Mouse (Mus musculus) mouse embryonic stem cell (cell line): ENCODE measurements around the gene Tlr5.

ENCODE experiments used
- in situ Hi-C, 2 experiments: fragments of 300-500 bp; cut with MboI; formaldehyde crosslinking; loops; 1 replicate in 1 of 2; 3 replicates in 1 of 2; pipeline ENCODE4 v1.14.3; 2019 to 2020; ENCODE audit warnings: low sequenced_read_pairs in 2 of 2, low pct_unique_long_range_greater_than_20kb in 1 of 2, mixed read lengths in 1 of 2; ENCODE audit not compliant: unreplicated experiment in 1 of 2

Gene Tlr5

DNA sequence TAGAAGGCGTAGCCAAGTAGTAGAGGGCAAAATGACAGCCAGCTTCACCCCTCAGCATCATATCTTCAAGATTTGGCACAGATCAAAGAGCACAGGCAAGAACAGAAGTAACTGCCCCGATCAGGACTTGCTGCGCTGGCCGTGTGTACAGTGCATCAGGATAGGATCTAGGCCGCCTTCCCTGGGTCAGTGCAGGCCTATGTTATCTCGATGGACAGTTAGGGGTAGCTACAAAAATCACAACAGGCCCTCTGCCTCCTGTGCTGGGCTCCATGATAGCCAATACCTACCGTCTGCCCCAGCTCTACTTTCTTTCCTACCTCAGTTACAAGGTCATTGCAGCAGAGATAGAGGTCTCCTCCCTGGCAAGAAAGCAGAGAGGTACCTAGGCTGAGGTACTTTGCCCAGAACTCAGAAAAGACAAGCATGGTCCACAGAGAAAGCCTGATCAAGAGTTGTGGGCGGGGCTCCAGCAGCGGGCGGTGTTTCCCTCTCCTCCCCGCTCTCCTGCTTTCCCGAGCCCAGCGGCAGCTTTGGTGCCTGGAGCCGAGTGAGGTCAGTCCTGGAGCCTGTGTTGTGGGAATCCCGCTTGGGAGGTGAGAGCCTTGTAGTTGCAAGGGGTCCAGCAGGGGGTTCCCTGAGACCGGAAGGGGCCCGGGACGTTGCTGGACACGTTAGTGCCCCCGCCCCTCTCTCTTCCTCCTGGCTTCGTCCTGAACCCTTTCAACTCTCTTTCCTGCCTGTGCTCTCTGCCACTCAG lies at the start of gene Tlr5:
Gene Tlr5, plus strand, starts transcription at position 502 of the 760 bp plus-strand sequence.
- in situ Hi-C loops: no loop called here

- in situ Hi-C loops: no loop called here
Measured at GRCm38 (mm10) chr1:182905669-182906068, 48.9 kb upstream of the Tlr5 start.

DNA sequence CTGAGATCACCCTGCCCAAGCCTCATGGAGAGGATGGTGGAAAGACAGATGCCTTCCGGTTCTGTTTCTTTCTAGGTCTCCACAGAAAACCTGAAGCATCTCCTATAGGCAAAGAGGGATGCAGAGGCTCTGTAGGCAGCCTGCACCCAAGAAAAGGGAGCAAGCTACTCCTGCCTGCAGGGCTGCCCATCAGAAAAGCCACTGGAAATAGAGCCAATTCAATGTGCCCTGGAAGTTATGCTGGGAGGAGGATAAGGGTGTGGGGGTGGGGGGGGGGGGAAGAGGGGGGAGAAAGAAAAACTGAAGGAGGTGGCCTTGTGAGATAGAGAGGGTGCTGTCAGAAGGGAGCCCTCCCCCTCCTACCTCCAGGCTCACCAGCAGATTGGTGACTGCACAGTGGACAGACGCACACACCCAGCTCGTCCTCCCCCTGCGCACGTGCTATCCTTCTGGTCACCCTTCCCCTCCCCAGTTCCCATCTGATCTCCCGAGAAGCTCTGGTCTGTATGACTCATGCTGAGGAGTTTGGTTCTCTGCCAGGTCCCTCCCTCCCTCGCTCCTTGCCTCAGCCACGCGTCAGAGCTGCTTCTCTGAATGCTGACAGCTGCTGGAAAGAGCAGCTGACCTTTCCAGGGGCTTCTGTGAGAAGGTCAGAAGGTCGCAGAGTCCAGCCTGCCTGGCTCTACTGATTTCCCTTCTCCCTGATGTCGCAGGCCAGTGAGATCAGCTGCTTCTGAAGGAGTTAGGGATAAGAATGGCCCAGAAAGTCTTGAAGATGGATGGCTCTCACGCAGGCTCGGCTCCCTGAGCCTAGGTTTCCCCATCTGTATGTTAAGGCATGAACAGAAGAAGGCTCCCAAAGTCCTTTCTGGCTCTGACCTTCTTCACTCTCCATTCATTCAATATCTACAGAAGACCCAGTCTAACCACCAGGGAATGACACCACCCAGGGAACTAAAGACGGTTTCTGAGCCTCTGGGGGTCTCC lies 46.2 kb upstream of the Tlr5 start:
- in situ Hi-C loops: no loop called here

- in situ Hi-C loops: no loop called here
Measured at GRCm38 (mm10) chr1:182909066-182909465, 45.5 kb upstream of the Tlr5 start.

GRCm38 (mm10) chr1:182909596-182909995 lies 45.0 kb upstream of the Tlr5 start:
- in situ Hi-C loops: no loop called here

DNA sequence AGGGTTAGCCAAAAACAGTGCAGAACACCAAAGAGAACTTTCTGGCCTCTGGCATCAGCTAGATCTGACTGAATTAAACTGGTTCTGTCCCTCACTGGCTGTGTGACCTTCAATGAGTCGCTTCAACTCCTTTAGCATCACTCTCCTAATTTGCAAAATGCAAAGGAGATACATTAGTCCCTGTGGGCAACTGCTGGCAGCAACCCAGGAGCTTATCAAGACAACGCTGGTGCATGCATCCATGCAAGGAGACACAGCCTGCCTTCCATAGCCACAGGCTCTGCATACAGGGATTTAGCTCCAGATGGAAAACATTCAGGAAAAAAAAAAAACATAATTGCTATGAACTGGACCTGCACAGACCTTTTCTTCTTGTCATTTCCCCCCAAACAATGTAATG lies 42.0 kb upstream of the Tlr5 start:
- in situ Hi-C loops: no loop called here

GRCm38 (mm10) chr1:182914121-182914908 lies 40.3 kb upstream of the Tlr5 start:
- in situ Hi-C loops: no loop called here

GRCm38 (mm10) chr1:182916166-182916565 lies 38.4 kb upstream of the Tlr5 start:
- in situ Hi-C loops: no loop called here

- in situ Hi-C loops: no loop called here
Measured at GRCm38 (mm10) chr1:182918718-182919346, 35.8 kb upstream of the Tlr5 start.

DNA sequence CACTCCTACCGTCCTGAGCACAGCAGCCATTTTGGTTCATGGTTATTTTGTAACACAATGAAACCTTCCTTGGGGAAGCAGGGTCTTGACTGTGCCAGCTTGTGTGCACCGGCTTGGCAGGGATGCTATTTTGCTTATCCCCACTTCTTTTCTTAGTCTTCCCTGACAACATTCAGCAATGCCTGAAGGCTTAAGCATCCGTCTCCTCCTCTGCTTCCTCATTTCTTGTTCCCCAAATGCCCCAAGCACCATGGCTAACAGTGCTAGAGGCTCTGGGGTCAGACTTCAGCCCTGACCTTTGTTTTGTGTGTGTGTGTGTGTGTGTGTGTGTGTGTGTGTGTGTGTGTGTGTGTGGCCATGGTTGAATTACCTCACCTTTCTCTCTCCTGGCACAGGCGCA lies 31.8 kb upstream of the Tlr5 start:
- in situ Hi-C loops: no loop called here

DNA sequence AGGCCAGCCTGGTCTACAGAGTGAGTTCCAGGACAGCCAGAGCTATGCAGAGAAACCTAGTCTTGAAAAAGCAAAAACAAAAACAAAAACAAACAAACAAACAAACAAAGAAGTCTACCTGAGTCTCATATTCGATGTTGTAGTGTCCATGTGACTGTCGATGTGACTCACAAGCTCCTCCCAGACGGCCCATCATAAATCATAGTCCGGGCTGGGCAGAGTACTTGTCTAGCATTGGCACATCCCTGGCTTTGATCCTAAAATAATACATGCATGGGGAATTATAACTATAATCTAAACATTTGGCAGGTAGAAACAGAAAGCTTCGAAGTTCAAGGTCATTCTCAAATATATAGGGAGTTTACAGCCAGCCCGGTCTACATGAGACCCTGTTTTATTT lies 28.1 kb upstream of the Tlr5 start:
- in situ Hi-C loops: no loop called here

- in situ Hi-C loops: no loop called here
Measured at GRCm38 (mm10) chr1:182927878-182928851, 26.4 kb upstream of the Tlr5 start.

GRCm38 (mm10) chr1:182935469-182935868 lies 19.1 kb upstream of the Tlr5 start:
- in situ Hi-C loops: no loop called here

GRCm38 (mm10) chr1:182937486-182938120 lies 17.0 kb upstream of the Tlr5 start:
- in situ Hi-C loops: no loop called here

- in situ Hi-C loops: no loop called here
Measured at GRCm38 (mm10) chr1:182941921-182942320, 12.7 kb upstream of the Tlr5 start.

- in situ Hi-C loops: no loop called here
Measured at GRCm38 (mm10) chr1:182943911-182944310, 10.7 kb upstream of the Tlr5 start.

- in situ Hi-C loops: no loop called here
Measured at GRCm38 (mm10) chr1:182944638-182945037, 9.9 kb upstream of the Tlr5 start.
